Mouse (Mus musculus) CH12.LX (cell line): ENCODE measurements around the gene Ssh2. TPM values are rescaled to one million over a fixed set of nuclear protein-coding genes. Genes with fewer than 3 reads are reported as not detected.

Source experiments
- DNase-seq: peaks from one replicate; pipeline ENCODE4 v3.0.0-alpha.2; 2013; ENCODE audit errors: extremely low read depth
- H3K27ac ChIP-seq: 2 replicates; pipeline ENCODE4 v1.5.1; 2012; ENCODE audit warnings: low read depth, mild to moderate bottlenecking, control low read depth, moderate library complexity; ENCODE audit not compliant: insufficient read depth
- H3K27me3 ChIP-seq: replicated peaks from 2 replicates; pipeline ENCODE3; 2012; ENCODE audit warnings: inconsistent platforms
- H3K36me3 ChIP-seq, 2 experiments: replicated peaks in 1 of 2; 2 replicates each; pipeline versions ENCODE3 to v1.6.1; 2012; ENCODE audit warnings: inconsistent platforms in 1 of 2, low read length in 1 of 2, mild to moderate bottlenecking in 1 of 2, mixed read lengths in 1 of 2, moderate library complexity in 1 of 2; ENCODE audit not compliant: control insufficient read depth in 1 of 2, insufficient read depth in 1 of 2
- H3K4me1 ChIP-seq, 2 experiments: 2 replicates each; pipeline ENCODE4 v1.6.1; 2012; ENCODE audit warnings: inconsistent platforms in 1 of 2, moderate library complexity in 1 of 2; ENCODE audit not compliant: insufficient read depth in 2 of 2, control insufficient read depth in 1 of 2
- H3K4me2 ChIP-seq: 2 replicates; pipeline ENCODE4 v1.6.1; 2012; ENCODE audit warnings: low read depth, mild to moderate bottlenecking, control low read depth; ENCODE audit not compliant: poor library complexity, insufficient read depth, severe bottlenecking
- H3K4me3 ChIP-seq, 3 experiments: fragments of 150-350 bp in 1 of 3; sonication (generic) in 1 of 3; replicated peaks in 1 of 3; 2 replicates each; pipeline versions ENCODE3 to v1.5.1; 2011 to 2012; ENCODE audit warnings: low read depth in 2 of 3, low read length in 2 of 3, mild to moderate bottlenecking in 2 of 3, moderate library complexity in 2 of 3, control low read depth in 1 of 3, improper control_type of control experiment in 1 of 3, inconsistent platforms in 1 of 3, mixed read lengths in 1 of 3; ENCODE audit not compliant: poor library complexity in 1 of 3
- H3K79me2 ChIP-seq: replicated peaks from 2 replicates; pipeline ENCODE4 v1.6.1; 2012; ENCODE audit warnings: mild to moderate bottlenecking, moderate library complexity; ENCODE audit not compliant: control insufficient read depth, poor library complexity, insufficient read depth, severe bottlenecking; ENCODE audit errors: extremely low read depth
- H3K9ac ChIP-seq: 2 replicates; pipeline ENCODE4 v1.6.1; 2012; ENCODE audit warnings: low read depth, mild to moderate bottlenecking, control low read depth, moderate library complexity; ENCODE audit not compliant: insufficient read depth
- H3K9me3 ChIP-seq: replicated peaks from 2 replicates; pipeline ENCODE3; 2012; ENCODE audit warnings: low read length, inconsistent platforms, mixed read lengths
- CTCF ChIP-seq, 2 experiments: IDR thresholded peaks in 1 of 2; conservative IDR thresholded peaks in 1 of 2; 2 replicates each; pipeline ENCODE4 v1.5.1; 2011 to 2012; ENCODE audit warnings: low read depth in 2 of 2, low read length in 2 of 2, improper control_type of control experiment in 1 of 2, inconsistent platforms in 1 of 2, mild to moderate bottlenecking in 1 of 2, moderate library complexity in 1 of 2
- ELF1 ChIP-seq: IDR thresholded peaks from 2 replicates; pipeline ENCODE4 v1.6.1; 2014; ENCODE audit warnings: low read depth, mild to moderate bottlenecking, inconsistent platforms, low read length, improper control_type of control experiment
- HCFC1 ChIP-seq: IDR thresholded peaks from 2 replicates; pipeline ENCODE4 v1.6.1; 2012; ENCODE audit warnings: low read depth, mild to moderate bottlenecking, inconsistent platforms, low read length, improper control_type of control experiment
- IRF4 ChIP-seq: IDR thresholded peaks from 2 replicates; pipeline ENCODE4 v1.6.1; 2014; ENCODE audit warnings: low read depth, mild to moderate bottlenecking, inconsistent platforms, low read length, improper control_type of control experiment
- JUN ChIP-seq: IDR thresholded peaks from 2 replicates; pipeline ENCODE4 v1.6.1; 2011; ENCODE audit warnings: low read depth, mild to moderate bottlenecking, low read length, improper control_type of control experiment, moderate library complexity; ENCODE audit not compliant: insufficient read depth
- JUND ChIP-seq: conservative IDR thresholded peaks from 2 replicates; pipeline ENCODE4 v1.6.1; 2011; ENCODE audit warnings: low read depth, low read length, improper control_type of control experiment
- MAFK ChIP-seq: IDR thresholded peaks from 2 replicates; pipeline ENCODE4 v1.6.1; 2011; ENCODE audit warnings: low read length, improper control_type of control experiment; ENCODE audit not compliant: insufficient replicate concordance
- MAZ ChIP-seq: IDR thresholded peaks from 2 replicates; pipeline ENCODE4 v1.6.1; 2012; ENCODE audit warnings: low read depth, mild to moderate bottlenecking, inconsistent platforms, low read length, improper control_type of control experiment, moderate library complexity
- MEF2A ChIP-seq: IDR thresholded peaks from 2 replicates; pipeline ENCODE4 v1.6.1; 2014; ENCODE audit warnings: low read depth, mild to moderate bottlenecking, inconsistent platforms, low read length, improper control_type of control experiment, borderline replicate concordance
- NELFE ChIP-seq: IDR thresholded peaks from 2 replicates; pipeline ENCODE4 v1.6.1; 2011; ENCODE audit warnings: low read depth, low read length, improper control_type of control experiment
- PAX5 ChIP-seq: IDR thresholded peaks from 2 replicates; pipeline ENCODE4 v1.6.1; 2012; ENCODE audit warnings: low read length, inconsistent platforms, mixed read lengths
- POLR2AphosphoS2 ChIP-seq: IDR thresholded peaks from 2 replicates; pipeline ENCODE4 v1.6.1; 2011; ENCODE audit warnings: low read depth, low read length, improper control_type of control experiment
- RAD21 ChIP-seq: IDR thresholded peaks from 2 replicates; pipeline ENCODE4 v1.6.1; 2011; ENCODE audit warnings: low read depth, mild to moderate bottlenecking, low read length, improper control_type of control experiment, moderate library complexity
- RCOR1 ChIP-seq: conservative IDR thresholded peaks from 2 replicates; pipeline ENCODE4 v1.6.1; 2012; ENCODE audit warnings: low read depth, mild to moderate bottlenecking, inconsistent platforms, low read length, improper control_type of control experiment
- SIN3A ChIP-seq: IDR thresholded peaks from 2 replicates; pipeline ENCODE4 v1.6.1; 2012; ENCODE audit warnings: low read length, improper control_type of control experiment, inconsistent platforms
- SMC3 ChIP-seq: IDR thresholded peaks from 2 replicates; pipeline ENCODE4 v1.6.1; 2011; ENCODE audit warnings: low read depth, low read length, improper control_type of control experiment
- TBP ChIP-seq: conservative IDR thresholded peaks from 2 replicates; pipeline ENCODE4 v1.6.1; 2011; ENCODE audit warnings: low read depth, low read length, improper control_type of control experiment
- ZC3H11A ChIP-seq: IDR thresholded peaks from 2 replicates; pipeline ENCODE4 v1.6.1; 2012; ENCODE audit warnings: low read depth, mild to moderate bottlenecking, inconsistent platforms, low read length, improper control_type of control experiment
- ZKSCAN1 ChIP-seq: IDR thresholded peaks from 2 replicates; pipeline ENCODE4 v1.6.1; 2012; ENCODE audit warnings: low read depth, inconsistent platforms, low read length, improper control_type of control experiment, borderline replicate concordance
- ZNF384 ChIP-seq: IDR thresholded peaks from 2 replicates; pipeline ENCODE4 v1.6.1; 2012; ENCODE audit warnings: low read depth, low read length, improper control_type of control experiment, inconsistent platforms
- dilution Hi-C: fragments of 300-500 bp; cut with MboI; formaldehyde crosslinking; loops from 2 replicates; pipeline ENCODE4 v1.14.3; 2020; ENCODE audit warnings: low sequenced_read_pairs; ENCODE audit not compliant: extremely low pct_unique_long_range_greater_than_20kb, extremely low pct_ligation_motif_present
- in situ Hi-C: fragments of 300-500 bp; cut with MboI; formaldehyde crosslinking; loops from 3 replicates; pipeline ENCODE4 v1.14.3; 2019; ENCODE audit warnings: low sequenced_read_pairs, low pct_ligation_motif_present, low pct_unique_long_range_greater_than_20kb, mixed read lengths
- polyA plus RNA-seq: library from polyadenylated mRNA; unstranded; fragments of >175 nt; gene quantifications from 2 replicates; pipeline ENCODE4 v1.2.1, GENCODE M21; 2012; ENCODE audit warnings: low read depth; ENCODE audit not compliant: insufficient read length
- total RNA-seq, 2 experiments: library from RNA; depleted of rRNA; stranded (reverse); fragments of 300-350 nt in 1 of 2; fragments of >200 nt in 1 of 2; gene quantifications; 2 replicates each; pipeline ENCODE4 v1.2.3; 2012 to 2014

Gene Ssh2
- total and polyA plus RNA-seq, 3 experiments = 5.9 to 14.6 (median 6.3) TPM

DNA sequence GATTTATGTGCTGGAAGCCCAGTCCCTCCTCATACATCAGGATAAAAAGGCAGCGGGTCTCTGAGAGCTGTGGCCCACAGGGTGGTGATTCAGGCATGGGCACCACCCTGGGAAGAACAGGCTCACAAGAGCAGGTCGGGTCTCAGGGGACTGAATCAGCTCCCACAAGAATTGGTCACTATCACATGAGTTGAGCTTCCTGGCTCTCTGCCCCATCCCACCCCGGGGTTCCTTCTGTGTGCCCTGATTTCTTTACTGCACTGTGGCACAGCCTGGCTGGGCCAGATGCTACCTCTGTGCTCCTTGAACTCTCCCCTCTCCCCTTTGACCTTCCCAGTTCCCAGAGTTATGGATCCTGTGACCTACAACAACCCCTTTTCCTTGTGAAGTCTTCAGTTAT lies 267.0 kb downstream of the Ssh2 start:
- TF ChIP-seq SIN3A = no peak
- no peak for TF ChIP-seq RAD21
- TF ChIP-seq MEF2A = no peak
- no peak for TF ChIP-seq ZC3H11A
- no peak for TF ChIP-seq PAX5
- no peak for TF ChIP-seq TBP
- no peak for TF ChIP-seq SMC3
- TF ChIP-seq ZNF384 = no peak
- TF ChIP-seq MAFK = no peak
- no peak for TF ChIP-seq ELF1
- no peak for TF ChIP-seq ZKSCAN1
- no peak for TF ChIP-seq IRF4
- TF ChIP-seq RCOR1 = no peak
- TF ChIP-seq CTCF (conservative IDR thresholded peaks at IDR 0.05 in 1 of 2, IDR thresholded peaks at IDR 0.05 in 1 of 2; ENCODE audit: low read depth in 2 of 2, low read length in 2 of 2) = no peak
- TF ChIP-seq POLR2AphosphoS2 = no peak
- TF ChIP-seq, all 38 proteins: peak for 0
- no peak overlapping the region for H3K4me3 ChIP-seq
- H3K4me2 ChIP-seq = no peak overlapping the region
- DNase-seq = no peak
- H3K9ac ChIP-seq = no peak overlapping the region
- H3K79me2 ChIP-seq = no peaks in the 10 kb centered on the region
- no peaks in the 10 kb centered on the region for H3K36me3 ChIP-seq
- H3K27ac ChIP-seq = no peak overlapping the region
- in situ Hi-C loops (no loop called here), dilution Hi-C loops (no loop called here)
- peaks cover 23% of the 10 kb centered on the region for H3K27me3 ChIP-seq
- H3K9me3 ChIP-seq = no peaks in the 10 kb centered on the region
- peaks cover 0 to 7% of the 10 kb centered on the region in 2 experiments; a peak in 1 of 4 replicates for H3K4me1 ChIP-seq

DNA sequence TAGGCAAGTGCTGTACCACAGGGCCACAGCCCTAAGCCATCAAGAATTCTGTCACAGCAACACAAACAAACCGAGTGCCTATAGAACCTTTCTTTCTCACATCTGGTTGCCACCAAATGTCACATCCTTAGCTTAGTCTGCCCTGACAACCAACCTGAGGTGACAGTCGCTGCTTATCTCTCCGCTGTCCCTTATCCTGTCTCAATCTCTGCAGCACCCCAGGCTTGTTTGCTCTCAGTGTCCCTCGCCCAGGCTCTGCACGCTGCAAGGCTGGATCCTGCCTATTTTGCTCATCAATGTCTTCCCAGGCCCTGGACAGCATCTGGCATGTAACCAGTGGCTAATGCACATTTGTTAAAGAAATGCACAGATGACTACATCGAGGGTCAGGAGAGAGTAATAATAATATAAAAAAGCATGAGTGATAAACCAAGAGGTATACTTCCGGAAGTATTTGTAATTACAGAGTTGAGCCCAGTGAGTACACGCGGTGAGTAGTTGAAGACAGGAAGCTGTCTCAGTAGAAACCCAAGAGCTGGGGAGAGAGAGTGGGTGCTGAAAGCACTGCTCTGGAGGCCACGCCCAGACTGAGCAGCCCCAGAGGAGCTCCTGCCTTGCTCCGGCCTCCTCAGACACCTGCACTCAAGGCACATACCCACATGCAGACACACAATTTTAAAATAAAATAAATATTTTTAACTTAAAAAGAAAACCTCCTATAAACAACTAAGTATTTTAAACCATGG lies 267.6 kb downstream of the Ssh2 start:
- DNase-seq = no peak
- no peak overlapping the region for H3K27ac ChIP-seq
- H3K36me3 ChIP-seq = no peaks in the 10 kb centered on the region
- in situ Hi-C loops (no loop called here), dilution Hi-C loops (no loop called here)
- no peaks in the 10 kb centered on the region for H3K79me2 ChIP-seq
- no peak overlapping the region for H3K4me3 ChIP-seq
- no peaks in the 10 kb centered on the region for H3K9me3 ChIP-seq
- peaks cover 29% of the 10 kb centered on the region for H3K27me3 ChIP-seq
- H3K9ac ChIP-seq = no peak overlapping the region
- TF ChIP-seq MAZ = no peak
- TF ChIP-seq MAFK = no peak
- no peak for TF ChIP-seq SMC3
- TF ChIP-seq RAD21 = no peak
- TF ChIP-seq MEF2A = no peak
- no peak for TF ChIP-seq HCFC1
- no peak for TF ChIP-seq JUND
- no peak for TF ChIP-seq RCOR1
- TF ChIP-seq CTCF (conservative IDR thresholded peaks at IDR 0.05 in 1 of 2, IDR thresholded peaks at IDR 0.05 in 1 of 2; ENCODE audit: low read depth in 2 of 2, low read length in 2 of 2) = no peak
- TF ChIP-seq NELFE = no peak
- no peak for TF ChIP-seq JUN
- no peak for TF ChIP-seq ZNF384
- H3K4me2 ChIP-seq = no peak overlapping the region
- H3K4me1 ChIP-seq = peaks cover 0 to 7% of the 10 kb centered on the region in 2 experiments; a peak in 1 of 4 replicates
